Mouse (Mus musculus) neural tube, embryonic 13.5 days (tissue): ENCODE results near the gene Catsper3. TPM values are rescaled to one million over a fixed set of nuclear protein-coding genes. Genes with fewer than 3 reads are reported as not detected.

Source experiments
- ATAC-seq: fragments of 200-750 bp; cut with Nextera tagmentation; 2 replicates; pipeline ENCODE4 v1.8.0; 2017; ENCODE audit warnings: low read depth, mild to moderate bottlenecking, moderate TSS enrichment, moderate library complexity
- H3K27ac ChIP-seq: fragments of 300-500 bp; sonication (generic); replicated peaks from 2 replicates; pipeline ENCODE4 v1.5.1; 2015; ENCODE audit warnings: moderate library complexity, mild to moderate bottlenecking, inconsistent platforms
- H3K27me3 ChIP-seq: fragments of 300-500 bp; sonication (generic); 2 replicates; pipeline ENCODE4 v1.6.1; 2015; ENCODE audit warnings: mild to moderate bottlenecking, inconsistent platforms
- H3K36me3 ChIP-seq: fragments of 300-500 bp; sonication (generic); 2 replicates; pipeline ENCODE4 v1.6.1; 2015; ENCODE audit warnings: mild to moderate bottlenecking, inconsistent platforms
- H3K4me1 ChIP-seq: fragments of 300-500 bp; sonication (generic); replicated peaks from 2 replicates; pipeline ENCODE4 v1.6.1; 2015; ENCODE audit warnings: inconsistent platforms
- H3K4me2 ChIP-seq: fragments of 300-500 bp; sonication (generic); 2 replicates; pipeline ENCODE4 v1.6.1; 2015; ENCODE audit warnings: inconsistent platforms, mild to moderate bottlenecking, moderate library complexity
- H3K4me3 ChIP-seq: fragments of 300-500 bp; sonication (generic); 2 replicates; pipeline ENCODE4 v1.5.1; 2015; ENCODE audit warnings: mild to moderate bottlenecking, inconsistent platforms
- H3K9ac ChIP-seq: fragments of 300-500 bp; sonication (generic); 2 replicates; pipeline ENCODE4 v1.6.1; 2015; ENCODE audit warnings: moderate library complexity, mild to moderate bottlenecking, inconsistent platforms
- H3K9me3 ChIP-seq: fragments of 300-500 bp; sonication (generic); 2 replicates; pipeline ENCODE4 v1.6.1; 2016; ENCODE audit warnings: inconsistent platforms
- WGBS: fragments of 180-500 bp; shearing (Covaris S2); methylation state at CpG from one replicate; pipeline ENCODE4 v1.1.7; 2015; 5-methylcytosine and 5-hydroxymethylcytosine counted together
- polyA plus RNA-seq: library from polyadenylated mRNA; unstranded; fragments of >200 nt; fragmentation: Nextera tagmentation; extraction: Ambion mirVana; gene quantifications from 2 replicates; pipeline ENCODE4 v1.2.1, GENCODE M21; 2015

The Catsper3 gene
- not detected in 2 replicates for polyA plus RNA-seq

- Histone ChIP-seq H3K9ac (no peak within 1 kb of the TSS), H3K27me3 (no peaks in the 10 kb centered on the region), H3K27ac (no peak within 1 kb of the TSS), H3K36me3 (no peaks in the 10 kb centered on the region), H3K4me1 (no peaks in the 10 kb centered on the region), H3K4me2 (no peak within 1 kb of the TSS), H3K9me3 (no peaks in the 10 kb centered on the region), H3K4me3 (no peak within 1 kb of the TSS)
- no peak for ATAC-seq
- 88% methylated on average over 3 of the region's 3 CpGs for WGBS
These were observed at the start of gene Catsper3 for GRCm38 (mm10) chr13:55784268-55784667. Catsper3 (plus strand) TSS chr13:55784568.

DNA sequence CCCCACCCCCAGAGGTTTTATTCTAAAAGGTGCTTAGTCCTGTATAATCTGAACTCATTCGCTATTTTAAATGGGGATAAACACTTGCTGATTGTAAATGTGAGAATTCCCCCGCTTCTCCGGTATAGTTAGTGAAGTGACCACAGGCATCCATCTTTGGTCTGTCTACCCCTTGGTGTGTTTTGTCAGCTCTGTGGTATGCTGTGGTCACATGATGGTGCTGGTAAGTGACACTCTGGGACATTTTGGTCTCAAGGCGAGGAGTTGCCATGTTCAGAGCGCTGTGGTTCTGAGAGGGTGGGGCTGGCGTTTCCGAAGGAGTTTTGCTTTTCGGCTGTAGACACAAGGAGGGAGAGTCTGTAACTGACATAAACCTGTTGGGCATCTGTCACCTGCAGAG lies 46.5 kb upstream of the Catsper3 start:
- Histone ChIP-seq H3K9me3 (no peaks in the 10 kb centered on the region), H3K4me3 (no peak overlapping the region), H3K27me3 (no peaks in the 10 kb centered on the region), H3K27ac (no peak overlapping the region), H3K9ac (no peak overlapping the region), H3K4me2 (no peak overlapping the region), H3K4me1 (peaks cover 8% of the 10 kb centered on the region), H3K36me3 (no peaks in the 10 kb centered on the region)
- ATAC-seq = no peak
- 92% methylated on average over 8 of the region's 8 CpGs for WGBS

GRCm38 (mm10) chr13:55742306-55742705 lies 42.1 kb upstream of the Catsper3 start:
- ATAC-seq = no peak
- no peaks in the 10 kb centered on the region for H3K36me3 ChIP-seq
- H3K27ac ChIP-seq = no peak overlapping the region
- H3K4me1 ChIP-seq = peaks cover 8% of the 10 kb centered on the region
- 41% methylated on average over 8 of the region's 8 CpGs for WGBS
- no peak overlapping the region for H3K4me2 ChIP-seq
- no peak overlapping the region for H3K4me3 ChIP-seq
- H3K9me3 ChIP-seq = no peaks in the 10 kb centered on the region
- 0 out of 2 replicates have a peak overlapping the region, but pooled peaks have one; percentile 6 for H3K9ac ChIP-seq
- no peaks in the 10 kb centered on the region for H3K27me3 ChIP-seq

DNA sequence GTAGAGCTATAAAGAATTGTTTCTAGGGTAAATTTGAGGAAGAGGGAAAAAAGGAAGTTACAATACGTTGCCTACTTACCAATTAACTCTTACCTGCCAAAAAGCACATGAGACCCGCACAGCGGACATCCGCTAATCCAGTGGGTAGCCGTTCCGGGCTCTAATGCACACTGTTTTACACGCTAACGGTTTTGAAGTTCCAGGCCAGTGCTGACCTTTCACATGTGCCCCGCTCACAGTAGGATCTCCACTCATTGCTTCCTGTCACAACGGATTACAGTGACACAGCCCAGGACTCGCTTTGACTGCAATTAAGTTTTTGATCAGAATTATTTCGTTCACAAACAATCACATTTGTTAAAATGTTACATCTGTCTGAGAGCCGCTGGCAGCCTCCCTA lies 30.0 kb upstream of the Catsper3 start:
- Histone ChIP-seq H3K4me2 (no peak overlapping the region), H3K4me3 (no peak overlapping the region), H3K27ac (no peak overlapping the region), H3K27me3 (no peaks in the 10 kb centered on the region), H3K9ac (no peak overlapping the region), H3K36me3 (no peaks in the 10 kb centered on the region), H3K4me1 (peaks cover 15% of the 10 kb centered on the region), H3K9me3 (no peaks in the 10 kb centered on the region)
- ATAC-seq = no peak
- 86% methylated on average over 13 of the region's 13 CpGs for WGBS

DNA sequence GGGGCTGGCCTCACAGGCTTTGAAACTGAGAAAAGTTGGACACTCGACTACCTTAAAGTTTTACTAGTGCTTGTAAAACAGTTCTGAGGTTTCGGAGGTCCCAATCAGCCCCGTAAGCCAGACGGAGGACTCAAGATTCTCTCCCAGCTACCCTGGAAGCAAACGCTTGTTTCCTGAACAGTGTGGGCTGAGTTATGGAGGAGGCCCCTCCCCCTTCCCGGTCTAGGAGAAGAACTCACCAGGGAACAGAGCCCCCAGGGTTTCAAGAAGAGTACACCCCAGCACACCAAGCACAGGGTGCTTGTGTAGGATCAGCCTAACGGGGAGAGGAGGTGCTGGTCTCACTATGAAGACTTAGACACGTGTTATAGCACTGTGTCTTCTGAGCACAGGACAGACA lies 27.6 kb upstream of the Catsper3 start:
- ATAC-seq = no peak
- 0 out of 2 replicates have a peak overlapping the region, but pooled peaks have one; percentile 8 for H3K9ac ChIP-seq
- H3K4me2 ChIP-seq = peak overlapping the region; percentile 20
- H3K27ac ChIP-seq = no peak overlapping the region
- no peaks in the 10 kb centered on the region for H3K36me3 ChIP-seq
- WGBS = 34% methylated on average over 8 of the region's 8 CpGs
- H3K4me3 ChIP-seq = no peak overlapping the region
- no peaks in the 10 kb centered on the region for H3K27me3 ChIP-seq
- no peaks in the 10 kb centered on the region for H3K9me3 ChIP-seq
- H3K4me1 ChIP-seq = peaks cover 16% of the 10 kb centered on the region

DNA sequence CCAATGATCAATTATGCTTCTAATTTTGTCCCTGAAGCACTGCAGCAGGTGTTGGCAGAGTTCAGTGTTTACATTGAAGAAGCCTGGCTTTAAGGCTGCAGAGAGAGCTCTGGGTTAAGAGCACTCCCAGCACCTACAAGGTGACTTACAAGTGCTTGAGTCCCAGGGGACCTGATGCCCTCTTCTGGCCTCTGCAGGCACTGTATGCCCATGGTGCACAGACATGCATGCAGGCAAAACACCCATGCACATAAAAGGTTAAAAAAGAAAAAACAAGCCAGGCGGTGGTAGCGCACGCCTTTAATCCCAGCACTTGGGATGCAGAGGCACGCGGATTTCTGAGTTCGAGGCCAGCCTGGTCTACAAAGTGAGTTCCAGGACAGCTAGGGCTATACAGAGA lies 26.7 kb upstream of the Catsper3 start:
- H3K4me2 ChIP-seq = no peak overlapping the region
- WGBS = 87% methylated on average over 6 of the region's 6 CpGs
- H3K9me3 ChIP-seq = no peaks in the 10 kb centered on the region
- no peak for ATAC-seq
- H3K9ac ChIP-seq = no peak overlapping the region
- H3K4me1 ChIP-seq = peaks cover 16% of the 10 kb centered on the region
- H3K27me3 ChIP-seq = no peaks in the 10 kb centered on the region
- H3K27ac ChIP-seq = no peak overlapping the region
- no peaks in the 10 kb centered on the region for H3K36me3 ChIP-seq
- no peak overlapping the region for H3K4me3 ChIP-seq

DNA sequence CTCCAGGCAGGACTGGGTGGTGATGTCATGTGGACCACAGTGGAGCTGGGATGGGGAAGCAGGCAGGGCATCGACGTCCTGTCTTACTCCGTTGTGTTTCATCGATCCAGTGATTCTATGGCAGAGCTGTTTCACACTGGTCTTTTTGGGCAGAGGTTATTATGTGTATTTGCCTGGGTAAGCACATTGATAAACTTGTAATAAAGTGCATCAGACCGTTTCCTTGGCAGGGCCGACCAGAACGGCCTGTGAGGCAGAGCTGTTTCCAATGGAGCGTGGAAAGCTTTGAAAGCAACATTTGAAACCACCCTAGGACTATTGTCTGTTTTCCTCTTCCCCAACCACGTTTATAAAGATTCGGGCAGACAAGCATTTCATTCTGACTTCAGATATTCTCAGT lies 23.8 kb upstream of the Catsper3 start:
- no peak overlapping the region for H3K9ac ChIP-seq
- H3K4me1 ChIP-seq = peaks cover 16% of the 10 kb centered on the region
- H3K4me3 ChIP-seq = no peak overlapping the region
- ATAC-seq = no peak
- no peaks in the 10 kb centered on the region for H3K9me3 ChIP-seq
- H3K36me3 ChIP-seq = no peaks in the 10 kb centered on the region
- WGBS = 45% methylated on average over 10 of the region's 10 CpGs
- H3K27ac ChIP-seq = no peak overlapping the region
- no peaks in the 10 kb centered on the region for H3K27me3 ChIP-seq
- no peak overlapping the region for H3K4me2 ChIP-seq

- Histone ChIP-seq H3K9ac (no peak overlapping the region), H3K4me2 (no peak overlapping the region), H3K4me1 (peaks cover 14% of the 10 kb centered on the region), H3K27ac (no peak overlapping the region), H3K27me3 (no peaks in the 10 kb centered on the region), H3K9me3 (no peaks in the 10 kb centered on the region), H3K36me3 (no peaks in the 10 kb centered on the region), H3K4me3 (no peak overlapping the region)
- 82% methylated on average over 10 of the region's 10 CpGs for WGBS
- ATAC-seq = no peak
These were observed 22.9 kb upstream of the Catsper3 start for GRCm38 (mm10) chr13:55761486-55761885.

DNA sequence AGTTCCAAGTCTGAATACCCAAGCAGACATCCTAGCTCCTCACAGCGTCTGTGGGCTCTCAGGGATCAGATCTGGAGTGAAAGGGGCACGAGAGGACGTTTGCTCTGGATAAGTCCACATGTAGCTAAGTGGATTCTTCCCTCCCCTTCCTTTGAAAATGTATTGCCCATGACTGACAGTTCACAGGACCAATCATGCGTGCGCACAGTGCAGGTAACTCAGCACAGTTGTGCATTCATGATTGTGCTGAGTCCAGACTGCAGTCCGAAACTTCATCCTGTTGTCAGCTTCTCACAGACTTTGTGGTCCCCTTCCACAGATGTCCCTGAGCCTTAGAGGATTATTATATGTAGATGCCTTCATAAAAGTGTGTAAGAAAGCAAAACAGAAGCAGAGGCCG lies 10.0 kb upstream of the Catsper3 start:
- Histone ChIP-seq H3K27ac (no peak overlapping the region), H3K9ac (no peak overlapping the region), H3K9me3 (no peaks in the 10 kb centered on the region), H3K27me3 (no peaks in the 10 kb centered on the region), H3K36me3 (no peaks in the 10 kb centered on the region), H3K4me3 (no peak overlapping the region), H3K4me2 (no peak overlapping the region), H3K4me1 (no peaks in the 10 kb centered on the region)
- no peak for ATAC-seq
- WGBS = 90% methylated on average over 7 of the region's 7 CpGs

GRCm38 (mm10) chr13:55775056-55775455 lies 9.3 kb upstream of the Catsper3 start:
- H3K4me3 ChIP-seq = no peak overlapping the region
- H3K9ac ChIP-seq = no peak overlapping the region
- ATAC-seq = no peak
- H3K27me3 ChIP-seq = no peaks in the 10 kb centered on the region
- H3K27ac ChIP-seq = no peak overlapping the region
- WGBS = 49% methylated on average over 11 of the region's 11 CpGs
- no peaks in the 10 kb centered on the region for H3K4me1 ChIP-seq
- no peaks in the 10 kb centered on the region for H3K36me3 ChIP-seq
- H3K4me2 ChIP-seq = no peak overlapping the region
- no peaks in the 10 kb centered on the region for H3K9me3 ChIP-seq

DNA sequence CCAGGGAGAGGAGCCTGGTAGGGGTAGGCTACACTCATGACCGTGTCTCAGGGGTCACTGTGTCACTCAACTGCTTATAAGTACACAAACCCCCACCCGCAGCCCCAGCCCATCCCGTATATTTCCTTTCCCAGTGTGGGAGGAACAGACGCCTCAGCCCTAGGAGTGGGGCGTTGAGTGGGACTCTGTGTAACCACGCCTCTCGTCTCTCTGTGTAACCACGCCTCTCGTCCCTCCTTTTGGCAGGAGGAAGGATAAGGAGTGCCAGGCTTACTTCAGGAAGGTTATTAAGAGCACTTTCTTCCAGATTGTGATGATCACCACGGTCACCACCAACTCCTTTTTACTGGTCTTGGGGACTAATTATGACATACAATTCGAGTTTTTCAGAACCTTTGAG lies 1.8 kb downstream of the Catsper3 start:
- no peak for ATAC-seq
- Histone ChIP-seq H3K27me3 (no peaks in the 10 kb centered on the region), H3K4me1 (no peaks in the 10 kb centered on the region), H3K36me3 (no peaks in the 10 kb centered on the region), H3K9ac (no peak overlapping the region), H3K27ac (no peak overlapping the region), H3K4me3 (no peak overlapping the region), H3K9me3 (no peaks in the 10 kb centered on the region), H3K4me2 (no peak overlapping the region)
- WGBS = 82% methylated on average over 11 of the region's 11 CpGs

- no peak for ATAC-seq
- Histone ChIP-seq H3K36me3 (no peaks in the 10 kb centered on the region), H3K9me3 (no peaks in the 10 kb centered on the region), H3K9ac (no peak overlapping the region), H3K4me3 (no peak overlapping the region), H3K27ac (no peak overlapping the region), H3K27me3 (no peaks in the 10 kb centered on the region), H3K4me1 (no peaks in the 10 kb centered on the region), H3K4me2 (no peak overlapping the region)
- WGBS = 63% methylated on average over 2 of the region's 2 CpGs
These were observed 16.9 kb downstream of the Catsper3 start for GRCm38 (mm10) chr13:55801246-55801645.

GRCm38 (mm10) chr13:55803973-55804372 lies 19.6 kb downstream of the Catsper3 start:
- H3K4me2 ChIP-seq = no peak overlapping the region
- no peaks in the 10 kb centered on the region for H3K36me3 ChIP-seq
- WGBS = 94% methylated on average over 1 of the region's 1 CpGs
- ATAC-seq = no peak
- no peaks in the 10 kb centered on the region for H3K4me1 ChIP-seq
- no peak overlapping the region for H3K9ac ChIP-seq
- no peak overlapping the region for H3K27ac ChIP-seq
- H3K9me3 ChIP-seq = no peaks in the 10 kb centered on the region
- no peaks in the 10 kb centered on the region for H3K27me3 ChIP-seq
- no peak overlapping the region for H3K4me3 ChIP-seq
